Mouse (Mus musculus): ENCODE results near the gene Cd300lg. TPM values are rescaled to one million over a fixed set of nuclear protein-coding genes. Genes with fewer than 3 reads are reported as not detected.

Cd300lg gene
- polyA plus RNA-seq, 1 experiment from 2014 or later: 0.49 TPM

DNA sequence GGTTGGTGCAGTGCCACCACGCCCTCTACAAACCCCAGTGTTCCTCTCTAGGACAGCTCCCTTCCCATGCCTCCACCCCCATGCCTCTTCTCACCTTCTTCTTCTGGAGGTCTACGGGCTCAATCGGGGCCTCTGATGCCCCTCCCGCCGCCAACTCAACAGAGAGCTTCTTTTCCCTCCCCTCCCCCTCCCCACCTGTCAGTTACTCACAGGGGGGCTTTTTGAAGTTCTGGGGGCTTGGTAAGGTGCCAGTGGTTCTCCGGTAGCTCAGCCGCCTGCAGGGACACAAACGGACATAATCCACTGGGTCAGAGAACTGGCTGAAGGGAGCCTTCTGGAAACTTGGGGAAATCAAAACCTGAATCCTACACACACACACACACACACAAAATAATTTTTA lies 29.8 kb upstream of the Cd300lg start:
- WGBS: 88% methylated on average over 8 of the region's 8 CpGs
- no peak for ATAC-seq (ENCODE audit: low FRiP score, low read depth)
- Histone ChIP-seq H3K27me3 (replicated peaks) (no peaks in the 10 kb centered on the region), H3K36me3 (peaks cover 75% of the 10 kb centered on the region), H3K9ac (no peak overlapping the region), H3K9me3 (no peaks in the 10 kb centered on the region), H3K4me3 (no peak overlapping the region), H3K4me2 (replicated peaks) (no peak overlapping the region), H3K4me1 (peaks cover 20% of the 10 kb centered on the region), H3K27ac (no peak overlapping the region)

DNA sequence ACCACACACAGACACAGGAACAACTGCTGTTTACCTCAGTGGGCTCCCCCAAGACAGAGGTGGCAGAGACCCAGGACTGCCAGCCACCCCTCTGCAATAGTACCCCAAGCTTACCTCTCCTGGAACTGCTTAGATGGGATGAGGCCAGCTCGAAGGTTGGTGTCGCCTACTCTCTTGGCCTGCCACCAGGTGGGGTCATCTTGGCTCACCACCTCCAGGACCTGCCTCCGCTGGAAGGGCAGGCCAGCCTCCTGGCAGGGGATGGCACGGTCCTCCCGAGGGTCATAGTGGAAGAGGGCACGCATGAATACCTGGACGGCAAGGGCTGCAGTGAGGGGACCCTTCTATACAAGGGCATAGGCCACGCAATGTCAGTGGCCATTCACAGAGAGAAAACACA lies 28.1 kb upstream of the Cd300lg start:
- peaks cover 20% of the 10 kb centered on the region for H3K4me1 ChIP-seq
- H3K27ac ChIP-seq: no peak overlapping the region
- H3K9ac ChIP-seq: no peak overlapping the region
- no peaks in the 10 kb centered on the region for H3K27me3 ChIP-seq (replicated peaks)
- H3K4me2 ChIP-seq (replicated peaks): no peak overlapping the region
- H3K9me3 ChIP-seq: no peaks in the 10 kb centered on the region
- no peak for ATAC-seq (ENCODE audit: low FRiP score, low read depth)
- no peak overlapping the region for H3K4me3 ChIP-seq
- WGBS: 91% methylated on average over 8 of the region's 8 CpGs
- peaks cover 75% of the 10 kb centered on the region for H3K36me3 ChIP-seq

DNA sequence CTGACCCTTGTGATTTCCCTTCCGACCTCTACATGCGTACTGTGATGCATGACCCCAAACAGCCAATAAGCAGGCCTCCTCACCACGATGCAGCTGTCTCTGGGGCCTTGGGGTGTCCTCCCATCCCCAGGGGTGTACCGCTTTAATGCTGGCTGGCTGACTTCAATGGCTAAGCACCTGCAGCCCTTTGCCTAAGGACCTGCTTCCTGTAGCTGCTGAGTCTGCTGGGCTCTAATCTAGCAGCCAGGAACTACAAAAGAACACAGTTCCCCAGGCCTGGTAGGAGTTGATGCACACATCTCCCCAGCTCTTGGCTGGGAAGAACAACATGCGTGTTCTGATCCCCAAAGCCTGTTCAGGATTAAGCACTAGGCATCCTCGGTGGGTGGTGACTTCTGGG lies 25.8 kb upstream of the Cd300lg start:
- no peaks in the 10 kb centered on the region for H3K27me3 ChIP-seq (replicated peaks)
- peaks cover 13% of the 10 kb centered on the region for H3K4me1 ChIP-seq
- no peak for ATAC-seq (ENCODE audit: low FRiP score, low read depth)
- no peak overlapping the region for H3K9ac ChIP-seq
- H3K36me3 ChIP-seq: peaks cover 69% of the 10 kb centered on the region
- H3K4me2 ChIP-seq (replicated peaks): no peak overlapping the region
- WGBS: 69% methylated on average over 6 of the region's 6 CpGs
- H3K27ac ChIP-seq: no peak overlapping the region
- H3K4me3 ChIP-seq: no peak overlapping the region
- no peaks in the 10 kb centered on the region for H3K9me3 ChIP-seq

DNA sequence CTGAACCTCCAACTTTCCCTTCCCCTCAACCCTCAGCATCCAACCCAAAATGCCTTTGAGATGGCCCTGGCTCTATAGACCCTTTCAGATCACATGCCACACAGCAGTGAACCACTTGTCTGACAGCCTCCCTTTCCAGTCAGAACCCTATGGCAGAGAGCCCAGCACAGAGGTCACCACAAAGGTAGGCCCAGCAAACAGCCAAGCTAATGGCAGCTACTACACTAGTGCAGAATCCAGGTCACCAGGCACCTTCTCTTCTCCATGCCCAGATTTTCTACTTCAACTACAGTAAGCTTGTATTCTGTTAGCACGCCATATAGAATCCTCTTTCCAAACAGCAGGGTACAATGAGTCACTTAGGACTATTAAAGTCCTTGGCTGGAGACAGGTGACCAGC lies 25.2 kb upstream of the Cd300lg start:
- WGBS: 98% methylated on average over 1 of the region's 1 CpGs
- no peak for ATAC-seq (ENCODE audit: low FRiP score, low read depth)

DNA sequence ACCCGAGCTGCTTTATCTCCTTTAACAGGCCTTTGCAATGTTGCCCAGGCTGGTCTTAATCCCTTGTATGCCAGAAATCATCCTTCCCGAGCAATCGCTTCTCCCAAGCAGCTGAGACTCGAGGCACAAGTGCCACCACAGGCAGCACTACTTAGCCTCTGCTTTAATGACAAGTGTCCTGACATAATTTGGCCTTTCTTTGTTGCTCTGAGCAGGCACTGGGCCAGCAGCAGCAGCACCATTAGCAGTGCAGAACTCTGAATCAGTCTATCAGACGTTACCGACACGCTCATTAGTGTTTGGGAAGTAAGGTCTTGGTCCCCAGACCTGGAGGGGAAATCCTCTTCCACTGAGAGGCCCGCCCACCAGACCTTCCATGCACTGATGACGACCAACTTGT lies 21.6 kb upstream of the Cd300lg start:
- no peak overlapping the region for H3K27ac ChIP-seq
- peaks cover 60% of the 10 kb centered on the region for H3K36me3 ChIP-seq
- ATAC-seq (ENCODE audit: low FRiP score, low read depth): no peak
- no peak overlapping the region for H3K9ac ChIP-seq
- H3K4me1 ChIP-seq: peaks cover 25% of the 10 kb centered on the region
- H3K27me3 ChIP-seq (replicated peaks): 0 out of 2 replicates have a peak, but pooled peaks cover 4% of the 10 kb centered on the region
- WGBS: 78% methylated on average over 9 of the region's 9 CpGs
- H3K4me2 ChIP-seq (replicated peaks): no peak overlapping the region
- no peak overlapping the region for H3K4me3 ChIP-seq
- no peaks in the 10 kb centered on the region for H3K9me3 ChIP-seq

More for the DNA sequence above, 25.2 kb upstream of the Cd300lg start:
- H3K9ac ChIP-seq: no peak overlapping the region
- H3K4me1 ChIP-seq: peaks cover 9% of the 10 kb centered on the region
- H3K9me3 ChIP-seq: no peaks in the 10 kb centered on the region
- H3K4me3 ChIP-seq: no peak overlapping the region
- peaks cover 68% of the 10 kb centered on the region for H3K36me3 ChIP-seq
- H3K27me3 ChIP-seq (replicated peaks): no peaks in the 10 kb centered on the region
- no peak overlapping the region for H3K27ac ChIP-seq
- H3K4me2 ChIP-seq (replicated peaks): no peak overlapping the region

DNA sequence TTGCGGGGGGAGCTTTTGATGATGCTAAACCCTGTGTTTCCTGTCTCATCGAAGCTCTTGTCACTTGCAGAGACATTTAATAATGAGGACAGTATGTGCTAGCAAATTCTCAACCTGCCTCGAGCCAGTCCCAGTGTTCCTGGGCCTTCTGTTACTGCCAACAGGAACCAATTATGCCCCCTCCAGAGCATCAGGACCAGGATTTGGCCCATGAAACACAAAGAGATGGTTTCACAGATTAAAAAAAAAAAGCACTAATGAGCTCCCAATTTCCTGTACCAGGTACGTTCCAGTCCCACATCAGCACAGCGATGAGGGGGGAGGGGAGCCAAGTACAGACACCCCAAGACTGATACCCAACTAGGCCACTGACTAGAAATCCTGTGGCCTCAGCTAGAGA lies 20.1 kb upstream of the Cd300lg start:
- Histone ChIP-seq H3K4me3 (no peak overlapping the region), H3K27ac (no peak overlapping the region), H3K36me3 (peaks cover 52% of the 10 kb centered on the region), H3K9ac (no peak overlapping the region), H3K4me1 (peaks cover 31% of the 10 kb centered on the region), H3K9me3 (no peaks in the 10 kb centered on the region), H3K4me2 (replicated peaks) (no peak overlapping the region), H3K27me3 (replicated peaks) (0 out of 2 replicates have a peak, but pooled peaks cover 4% of the 10 kb centered on the region)
- ATAC-seq (ENCODE audit: low FRiP score, low read depth): no peak
- 93% methylated on average over 5 of the region's 5 CpGs for WGBS

DNA sequence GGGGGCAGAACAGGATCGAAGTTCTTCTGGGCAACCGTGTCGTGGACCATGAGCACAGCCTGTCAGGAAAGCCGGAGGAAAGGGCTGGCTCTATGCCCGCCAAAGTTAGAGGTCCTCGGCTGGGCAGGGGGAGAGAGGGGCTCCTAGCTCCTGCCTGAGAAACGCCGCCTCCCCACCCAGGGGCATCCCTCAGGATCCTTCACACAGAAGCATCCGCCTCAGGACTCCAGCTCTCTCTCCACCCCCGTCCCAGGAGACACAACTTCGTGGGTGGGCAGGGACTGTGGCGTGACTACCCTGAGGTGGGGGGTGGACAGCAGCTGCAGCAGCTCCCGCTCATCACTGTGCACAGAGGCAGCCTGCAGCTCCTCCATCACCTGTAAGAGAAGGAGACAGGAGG lies 17.9 kb upstream of the Cd300lg start:
- H3K9me3 ChIP-seq: no peaks in the 10 kb centered on the region
- H3K9ac ChIP-seq: no peak overlapping the region
- 0 out of 2 replicates have a peak overlapping the region, but pooled peaks have one; percentile 16 for H3K4me2 ChIP-seq (replicated peaks)
- H3K4me1 ChIP-seq: peaks cover 45% of the 10 kb centered on the region
- 0 out of 2 replicates have a peak, but pooled peaks cover 4% of the 10 kb centered on the region for H3K27me3 ChIP-seq (replicated peaks)
- 75% methylated on average over 13 of the region's 13 CpGs for WGBS
- no peak overlapping the region for H3K27ac ChIP-seq
- no peak overlapping the region for H3K4me3 ChIP-seq
- H3K36me3 ChIP-seq: peaks cover 32% of the 10 kb centered on the region
- ATAC-seq (ENCODE audit: low FRiP score, low read depth): no peak

DNA sequence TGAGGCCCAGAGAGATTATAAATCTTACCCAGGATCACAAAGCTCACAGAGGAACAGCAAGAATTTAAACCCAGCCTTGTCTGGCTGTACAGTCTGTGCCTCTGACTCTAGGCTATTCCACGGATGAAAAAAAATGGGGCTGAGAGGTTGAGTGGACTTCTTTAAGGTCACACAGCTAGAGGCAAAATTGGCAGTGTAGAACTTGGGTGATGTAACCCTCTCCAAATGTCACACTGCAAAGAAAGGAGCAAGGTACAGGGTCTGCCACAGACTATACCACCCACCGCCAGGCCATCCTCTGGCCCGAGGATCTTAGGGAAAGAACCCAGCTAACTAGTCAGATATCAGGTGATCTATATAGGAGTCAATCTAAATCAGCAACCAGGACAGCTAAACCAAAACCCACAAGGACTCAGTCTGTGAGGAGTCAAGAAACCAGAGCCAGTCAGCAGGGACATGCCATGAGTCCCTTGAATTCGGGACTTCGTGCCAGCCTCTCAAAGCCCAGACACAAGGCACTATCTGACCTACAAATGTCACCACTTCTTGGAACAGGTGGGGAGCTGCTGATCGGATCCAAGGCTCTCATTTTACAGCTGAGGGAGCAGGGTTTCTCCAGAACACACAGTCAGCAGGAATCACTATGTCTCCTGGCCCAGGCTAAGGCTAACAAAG lies 17.1 kb upstream of the Cd300lg start:
- no peaks in the 10 kb centered on the region for H3K9me3 ChIP-seq
- no peak overlapping the region for H3K4me3 ChIP-seq
- H3K27me3 ChIP-seq (replicated peaks): 0 out of 2 replicates have a peak, but pooled peaks cover 4% of the 10 kb centered on the region
- no peak overlapping the region for H3K27ac ChIP-seq
- H3K4me1 ChIP-seq: peaks cover 45% of the 10 kb centered on the region
- peaks cover 27% of the 10 kb centered on the region for H3K36me3 ChIP-seq
- 87% methylated on average over 6 of the region's 6 CpGs for WGBS
- ATAC-seq (ENCODE audit: low FRiP score, low read depth): no peak
- peak overlapping the region; percentile 83; the same call in 1 of the 2 replicates for H3K4me2 ChIP-seq (replicated peaks)
- no peak overlapping the region for H3K9ac ChIP-seq

DNA sequence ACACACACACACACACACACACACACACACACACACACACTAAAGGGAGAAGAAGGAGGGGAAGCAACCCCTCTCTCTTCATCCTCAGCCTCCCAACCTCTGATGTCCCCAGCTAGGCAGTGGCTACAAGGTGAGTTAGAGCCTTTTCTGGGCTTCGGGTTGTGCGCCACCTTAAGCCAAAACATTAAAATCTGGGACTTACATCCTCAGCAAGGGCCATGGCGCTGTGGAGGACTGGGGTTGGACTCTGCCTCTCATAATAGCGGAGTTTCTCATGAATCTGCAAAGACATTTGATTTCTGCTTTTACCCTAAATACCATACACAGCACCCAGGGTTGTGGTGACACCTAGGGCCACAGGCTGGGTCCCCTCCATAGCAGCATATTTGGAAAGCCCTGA lies 16.4 kb upstream of the Cd300lg start:
- 0 out of 2 replicates have a peak, but pooled peaks cover 4% of the 10 kb centered on the region for H3K27me3 ChIP-seq (replicated peaks)
- H3K4me3 ChIP-seq: peak overlapping the region; percentile 70; the same call in 1 of the 2 replicates
- no peak overlapping the region for H3K27ac ChIP-seq
- peaks cover 25% of the 10 kb centered on the region for H3K36me3 ChIP-seq
- peak overlapping the region; percentile 88; the same call in 1 of the 2 replicates for H3K9ac ChIP-seq
- peak overlapping the region; percentile 83 for H3K4me2 ChIP-seq (replicated peaks)
- 84% methylated on average over 4 of the region's 4 CpGs for WGBS
- H3K4me1 ChIP-seq: peaks cover 45% of the 10 kb centered on the region
- no peaks in the 10 kb centered on the region for H3K9me3 ChIP-seq
- no peak for ATAC-seq (ENCODE audit: low FRiP score, low read depth)

DNA sequence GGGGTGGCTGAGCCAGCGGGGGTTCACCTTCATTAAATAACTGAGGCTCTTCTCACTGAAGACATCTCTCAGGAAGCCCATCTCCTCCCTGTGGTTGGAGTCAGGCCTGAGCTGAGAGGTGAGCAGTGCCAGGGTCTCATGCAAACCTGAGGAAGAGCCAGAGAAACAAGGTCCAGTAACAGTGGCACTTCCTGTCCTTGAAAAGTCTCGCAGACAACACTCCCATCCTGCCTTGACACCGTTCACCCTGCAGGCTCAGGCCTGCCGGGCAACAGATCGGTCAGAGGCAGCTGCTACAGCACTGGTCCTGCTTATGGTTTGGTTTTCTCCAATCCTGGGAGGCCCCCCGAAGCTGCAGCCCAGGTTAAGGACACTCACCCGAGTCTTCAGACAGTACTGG lies 16.0 kb upstream of the Cd300lg start:
- H3K4me1 ChIP-seq: peaks cover 47% of the 10 kb centered on the region
- peaks cover 20% of the 10 kb centered on the region for H3K36me3 ChIP-seq
- ATAC-seq (ENCODE audit: low FRiP score, low read depth): no peak
- H3K9ac ChIP-seq: peak overlapping the region; percentile 88
- H3K27me3 ChIP-seq (replicated peaks): 0 out of 2 replicates have a peak, but pooled peaks cover 4% of the 10 kb centered on the region
- H3K27ac ChIP-seq: no peak overlapping the region
- H3K9me3 ChIP-seq: no peaks in the 10 kb centered on the region
- peak overlapping the region; percentile 70; the same call in 1 of the 2 replicates for H3K4me3 ChIP-seq
- 34% methylated on average over 7 of the region's 7 CpGs for WGBS
- H3K4me2 ChIP-seq (replicated peaks): peak overlapping the region; percentile 83

DNA sequence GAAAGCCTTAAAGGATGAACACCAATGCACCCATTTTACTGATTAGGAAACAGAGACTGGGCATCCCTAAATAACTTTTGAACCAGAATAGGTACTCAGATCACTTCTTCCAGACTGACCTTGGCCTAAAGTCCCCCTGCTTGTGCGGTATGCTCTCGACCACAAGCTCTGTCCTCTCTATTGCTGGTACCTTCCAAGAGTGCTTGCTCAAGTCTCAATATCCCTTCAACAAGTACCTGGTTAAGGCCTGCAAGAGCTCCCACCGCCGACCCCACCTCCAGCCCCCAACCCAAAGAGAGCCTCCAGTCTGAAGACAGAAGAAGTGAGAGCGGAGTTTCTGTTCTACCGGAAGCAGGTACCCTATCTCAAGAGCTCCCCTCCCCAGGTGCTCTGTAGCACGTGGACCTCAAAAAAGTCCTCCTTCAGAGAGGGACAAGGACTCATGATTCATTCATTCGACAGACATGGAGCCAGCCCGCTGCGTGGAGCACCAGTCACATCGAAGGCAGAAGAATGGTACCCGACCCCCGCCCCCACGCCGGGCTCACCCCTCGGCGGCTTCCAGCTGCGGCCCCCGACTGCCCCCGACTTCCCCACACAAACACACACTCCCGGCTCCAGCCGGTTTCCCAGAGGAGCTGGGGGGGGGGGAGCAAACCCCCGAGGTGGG lies 15.2 kb upstream of the Cd300lg start:
- Histone ChIP-seq H3K4me3 (peak overlapping the region; percentile 70), H3K9me3 (no peaks in the 10 kb centered on the region), H3K9ac (peak overlapping the region; percentile 88), H3K4me2 (replicated peaks) (peak overlapping the region; percentile 83), H3K4me1 (peaks cover 49% of the 10 kb centered on the region), H3K36me3 (peaks cover 16% of the 10 kb centered on the region), H3K27me3 (replicated peaks) (0 out of 2 replicates have a peak, but pooled peaks cover 4% of the 10 kb centered on the region), H3K27ac (peak overlapping the region; percentile 87)
- peak; percentile 14 for ATAC-seq (ENCODE audit: low FRiP score, low read depth)
- WGBS: 3% methylated on average over 23 of the region's 23 CpGs

DNA sequence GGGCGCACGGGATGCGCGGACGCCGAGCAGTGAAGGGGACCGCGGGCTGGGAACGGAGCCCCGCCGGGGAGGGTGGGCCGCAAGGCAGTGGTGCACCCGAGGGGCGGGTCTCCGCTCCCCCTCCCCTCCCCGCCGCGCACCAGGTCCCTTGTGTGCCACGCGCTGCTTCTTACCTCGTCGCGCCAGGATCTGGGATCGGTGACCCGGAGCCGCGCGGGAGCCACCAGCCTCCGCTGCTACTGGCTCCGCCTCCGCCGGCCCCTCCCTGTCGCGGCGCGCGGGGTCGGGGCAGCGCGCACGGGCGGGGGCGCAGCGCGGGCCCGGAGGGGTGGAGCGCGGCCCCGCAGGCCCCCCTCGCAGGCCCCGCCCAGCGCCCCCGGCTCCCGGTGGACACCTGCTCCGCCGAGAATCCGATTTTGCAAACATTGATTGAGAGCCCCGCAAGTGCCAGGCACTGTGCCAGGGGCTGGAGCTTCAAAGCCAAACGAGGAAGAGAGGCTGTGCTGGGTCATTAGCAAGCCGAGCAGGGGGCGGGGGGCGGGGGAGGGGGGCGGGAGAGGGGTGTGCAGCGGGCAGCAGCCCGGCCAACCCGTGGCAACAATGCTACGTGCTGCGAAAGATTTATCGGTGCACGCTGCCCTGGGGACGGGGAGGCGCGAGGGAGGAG lies 14.5 kb upstream of the Cd300lg start:
- Histone ChIP-seq H3K27me3 (replicated peaks) (0 out of 2 replicates have a peak, but pooled peaks cover 4% of the 10 kb centered on the region), H3K36me3 (peaks cover 10% of the 10 kb centered on the region), H3K9ac (peak overlapping the region; percentile 88), H3K9me3 (no peaks in the 10 kb centered on the region), H3K4me3 (peak overlapping the region; percentile 70), H3K4me1 (peaks cover 49% of the 10 kb centered on the region), H3K4me2 (replicated peaks) (peak overlapping the region; percentile 83), H3K27ac (peak overlapping the region; percentile 87)
- peak; percentile 92 for ATAC-seq (ENCODE audit: low FRiP score, low read depth)
- 1% methylated on average over 67 of the region's 73 CpGs for WGBS
